Mouse (Mus musculus) cortical plate, adult 2 months (tissue): Measurements from ENCODE around the gene Sufu. TPM values are rescaled to one million over a fixed set of nuclear protein-coding genes. Genes with fewer than 3 reads are reported as not detected.

Source experiments
- H3K27ac ChIP-seq: fragments of 200-500 bp; 2 replicates; pipeline ENCODE4 v1.5.1; 2012; ENCODE audit warnings: low read length, control low read depth, inconsistent platforms; ENCODE audit not compliant: insufficient read depth
- H3K4me1 ChIP-seq: fragments of 200-500 bp; 2 replicates; pipeline ENCODE4 v1.6.1; 2011; ENCODE audit warnings: low read length; ENCODE audit not compliant: control insufficient read depth, insufficient read depth
- H3K4me3 ChIP-seq: fragments of 200-500 bp; 2 replicates; pipeline ENCODE4 v1.5.1; 2011; ENCODE audit warnings: mild to moderate bottlenecking, low read length, control low read depth; ENCODE audit not compliant: insufficient read depth
- CTCF ChIP-seq: fragments of 200-500 bp; IDR thresholded peaks from 2 replicates; pipeline ENCODE4 v1.5.1; 2011; ENCODE audit warnings: mild to moderate bottlenecking, control low read depth, low read length; ENCODE audit not compliant: insufficient read depth; ENCODE audit errors: extremely low read depth
- POLR2A ChIP-seq: fragments of 200-500 bp; IDR thresholded peaks from 2 replicates; pipeline ENCODE4 v1.6.1; 2011; ENCODE audit warnings: mild to moderate bottlenecking, low read length, control low read depth; ENCODE audit not compliant: insufficient read depth; ENCODE audit errors: extremely low read depth
- polyA plus RNA-seq: library from polyadenylated mRNA; depleted of rRNA; stranded (reverse); fragments of >200 nt; gene quantifications from 2 replicates; pipeline ENCODE4 v1.2.3, GENCODE M21; 2012

Sufu gene
- polyA plus RNA-seq, 1 experiment: 9.5 TPM

DNA sequence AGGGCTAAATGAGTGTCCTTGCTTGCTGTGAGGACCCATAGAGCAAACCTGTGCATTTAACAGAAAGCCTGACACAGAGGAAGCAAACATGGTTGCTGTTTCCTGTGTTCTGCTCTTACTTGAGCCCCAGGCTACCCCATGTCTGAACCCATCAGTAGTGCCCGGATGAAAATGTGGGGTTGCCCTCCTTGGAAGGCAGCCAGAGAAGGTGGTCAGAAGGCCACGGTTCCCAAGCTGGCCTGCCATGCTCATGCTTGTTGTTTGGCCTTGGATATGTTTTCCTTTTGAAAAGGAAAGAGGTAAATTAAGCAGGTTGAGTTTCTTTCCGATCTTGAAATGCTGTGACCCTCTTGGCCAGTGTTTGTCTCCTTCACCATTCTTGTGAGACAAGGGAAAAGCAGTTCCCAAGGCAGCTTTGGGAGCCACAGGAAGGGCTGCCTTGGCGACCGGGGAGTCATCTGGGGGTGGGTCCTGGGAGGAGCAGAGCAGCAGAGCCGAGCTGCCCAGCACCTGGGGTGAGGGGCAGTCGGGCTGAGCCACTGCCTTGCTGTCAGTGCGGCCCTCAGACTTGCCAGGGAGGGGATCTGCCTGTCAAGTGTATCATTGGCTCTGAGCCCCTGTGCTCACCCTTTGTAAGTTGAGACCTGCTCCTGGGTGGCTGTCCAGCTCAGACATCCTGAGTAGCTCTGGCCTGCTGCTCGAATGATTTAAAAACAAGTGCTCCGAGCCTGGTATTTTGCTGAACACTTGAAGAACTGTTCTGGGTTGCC lies 74.8 kb downstream of the Sufu start:
- TF ChIP-seq POLR2A (no peak), CTCF (no peak)
- H3K4me1 ChIP-seq: peaks cover 6% of the 10 kb centered on the region
- no peak overlapping the region for H3K4me3 ChIP-seq
- peak overlapping the region; percentile 42 for H3K27ac ChIP-seq

DNA sequence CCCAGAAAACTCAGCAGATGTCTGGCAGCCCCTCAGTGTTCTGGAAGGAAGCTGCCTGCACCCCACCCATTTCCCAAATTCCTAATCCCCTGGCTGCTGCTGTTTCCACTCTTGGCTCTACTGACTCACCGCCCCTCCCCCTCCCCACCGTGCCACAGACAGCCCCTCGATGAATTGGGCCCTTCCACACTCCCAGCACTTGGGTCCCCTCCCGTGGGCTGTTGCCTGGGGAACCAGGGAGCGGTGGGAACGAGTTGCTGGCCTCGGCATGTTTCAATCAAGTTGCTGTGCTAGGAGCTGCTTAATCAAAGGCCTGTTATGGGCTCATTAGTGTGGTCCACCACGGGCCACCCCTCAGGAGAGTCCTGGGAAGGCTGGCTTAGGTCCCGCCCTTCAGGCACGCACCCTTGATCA lies 80.7 kb downstream of the Sufu start:
- no peak for TF ChIP-seq POLR2A
- no peak for TF ChIP-seq CTCF
- H3K27ac ChIP-seq: 0 out of 2 replicates have a peak overlapping the region, but pooled peaks have one; percentile 32
- H3K4me3 ChIP-seq: no peak overlapping the region

DNA sequence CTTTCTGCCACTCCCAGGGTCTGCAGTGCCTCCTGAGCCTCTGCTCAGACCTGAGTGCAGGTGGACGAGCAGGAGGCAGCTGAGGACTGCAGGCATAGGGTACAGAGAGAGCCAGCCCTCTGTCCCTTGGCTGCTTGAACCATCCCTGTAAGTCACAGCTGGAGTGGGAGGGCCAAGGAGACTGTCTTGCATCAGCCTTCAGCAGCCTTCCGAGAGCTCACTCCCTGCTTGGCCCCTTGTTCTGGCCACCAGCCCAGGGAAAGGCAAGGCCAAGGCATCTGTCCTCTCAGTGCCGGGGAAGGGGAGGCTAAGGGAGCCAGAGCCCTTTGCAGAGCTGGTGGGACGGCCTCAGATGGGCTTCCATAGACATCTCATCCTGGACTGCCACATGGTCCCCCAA lies 81.5 kb downstream of the Sufu start:
- TF ChIP-seq CTCF (no peak), POLR2A (no peak)
- Histone ChIP-seq H3K4me3 (no peak overlapping the region), H3K27ac (peak overlapping the region; percentile 32; the same call in 1 of the 2 replicates), H3K4me1 (peaks cover 2% of the 10 kb centered on the region; the same call in 1 of the 2 replicates)

More for the DNA sequence above, 80.7 kb downstream of the Sufu start:
- peaks cover 2% of the 10 kb centered on the region; the same call in 1 of the 2 replicates for H3K4me1 ChIP-seq

DNA sequence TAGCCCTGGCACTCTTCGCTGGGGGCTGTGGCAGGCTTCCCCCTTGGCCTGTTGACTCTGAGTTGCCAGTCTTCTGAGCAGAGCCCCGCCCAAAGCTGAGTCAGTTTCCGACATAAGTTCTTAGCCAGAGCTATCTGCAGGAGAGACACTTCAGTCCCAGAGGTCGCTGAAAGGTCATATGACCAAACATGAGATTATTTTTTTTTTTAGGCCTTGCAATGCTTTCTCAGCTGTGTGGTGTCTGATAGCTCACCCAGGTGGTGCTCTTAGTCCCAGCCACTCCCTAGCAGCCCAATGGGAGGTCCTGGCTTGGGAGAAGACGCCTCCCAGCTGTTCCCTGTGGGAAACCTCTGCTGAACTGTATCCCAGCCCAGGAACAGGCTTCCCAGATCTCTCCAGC lies 82.1 kb downstream of the Sufu start:
- Histone ChIP-seq H3K27ac (peak overlapping the region; percentile 32; the same call in 1 of the 2 replicates), H3K4me3 (no peak overlapping the region), H3K4me1 (peaks cover 2% of the 10 kb centered on the region; the same call in 1 of the 2 replicates)
- no peak for TF ChIP-seq CTCF
- no peak for TF ChIP-seq POLR2A

DNA sequence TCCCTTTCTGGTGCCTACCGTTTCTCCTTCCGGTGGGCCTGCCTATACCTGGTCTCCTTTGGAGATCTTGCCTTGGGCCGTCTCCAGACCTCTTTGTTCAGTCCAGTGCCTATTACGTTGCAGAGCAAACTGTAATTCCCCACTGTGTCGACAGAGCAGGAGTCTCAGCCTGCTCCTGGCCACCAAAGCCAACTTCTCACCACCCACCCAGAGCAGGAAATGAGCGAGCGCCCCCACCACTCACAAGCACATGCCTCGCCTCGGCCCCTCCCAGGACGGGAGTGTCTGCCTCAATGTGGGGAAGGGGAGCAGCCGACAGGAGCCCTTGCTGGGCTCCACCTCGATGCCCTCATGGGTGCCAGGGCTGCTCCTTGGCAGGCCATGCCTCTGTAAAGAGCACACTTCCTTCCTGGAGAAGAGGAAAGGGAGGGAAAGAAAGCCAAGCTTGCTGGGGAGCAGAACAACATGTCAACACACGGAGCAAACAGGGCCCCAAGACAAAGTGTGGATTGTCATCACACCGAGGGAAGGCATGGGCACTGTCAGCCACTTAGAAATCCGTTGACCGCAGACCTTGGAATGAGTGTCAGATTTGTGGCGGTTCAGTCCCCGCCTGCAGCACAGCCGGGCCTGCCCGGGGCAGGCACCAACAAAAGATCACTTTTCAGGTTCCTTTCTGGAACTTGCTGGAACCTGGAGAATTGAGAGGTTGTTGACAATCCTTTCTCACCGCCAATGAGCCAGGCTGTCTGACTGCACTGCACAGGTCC lies 82.8 kb downstream of the Sufu start:
- H3K27ac ChIP-seq: no peak overlapping the region
- TF ChIP-seq CTCF (no peak), POLR2A (no peak)
- no peak overlapping the region for H3K4me3 ChIP-seq
- H3K4me1 ChIP-seq: peaks cover 8% of the 10 kb centered on the region; the same call in 1 of the 2 replicates

DNA sequence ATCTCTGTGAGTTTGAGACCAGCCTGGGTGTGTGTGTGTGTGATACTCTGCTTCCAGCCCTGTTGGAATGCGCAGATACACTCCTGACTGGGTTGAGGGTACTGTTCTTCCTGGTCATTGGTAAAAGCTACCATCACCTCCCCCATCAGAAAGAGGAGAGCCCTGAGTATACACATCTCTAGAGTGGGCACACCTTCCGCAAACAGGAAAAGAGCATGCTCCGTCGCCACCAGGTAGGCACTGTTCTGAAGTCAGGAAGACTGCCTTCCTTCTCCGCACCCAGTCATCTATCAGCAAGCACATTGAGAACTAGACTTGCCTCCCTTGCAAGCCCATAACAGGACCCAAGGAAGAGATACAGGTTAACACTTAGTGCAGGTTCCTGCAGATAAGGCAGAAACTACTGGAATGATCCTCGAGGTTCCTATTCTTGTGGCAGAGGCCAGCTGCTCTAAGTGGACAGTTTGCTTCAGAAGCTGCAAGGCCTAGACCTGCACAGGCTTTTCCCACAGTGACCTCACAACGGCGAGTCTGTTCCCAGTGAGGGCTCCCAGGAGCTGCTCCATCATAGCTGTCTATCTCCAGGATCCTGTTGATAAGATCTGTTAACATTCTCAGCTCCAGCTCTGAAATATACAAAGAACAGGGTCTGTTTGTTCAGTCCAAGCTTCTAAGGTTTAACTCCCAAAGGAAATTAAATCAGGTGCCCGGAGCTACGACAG lies 84.1 kb downstream of the Sufu start:
- peaks cover 8% of the 10 kb centered on the region; the same call in 1 of the 2 replicates for H3K4me1 ChIP-seq
- no peak overlapping the region for H3K4me3 ChIP-seq
- TF ChIP-seq POLR2A: no peak
- no peak for TF ChIP-seq CTCF
- no peak overlapping the region for H3K27ac ChIP-seq

DNA sequence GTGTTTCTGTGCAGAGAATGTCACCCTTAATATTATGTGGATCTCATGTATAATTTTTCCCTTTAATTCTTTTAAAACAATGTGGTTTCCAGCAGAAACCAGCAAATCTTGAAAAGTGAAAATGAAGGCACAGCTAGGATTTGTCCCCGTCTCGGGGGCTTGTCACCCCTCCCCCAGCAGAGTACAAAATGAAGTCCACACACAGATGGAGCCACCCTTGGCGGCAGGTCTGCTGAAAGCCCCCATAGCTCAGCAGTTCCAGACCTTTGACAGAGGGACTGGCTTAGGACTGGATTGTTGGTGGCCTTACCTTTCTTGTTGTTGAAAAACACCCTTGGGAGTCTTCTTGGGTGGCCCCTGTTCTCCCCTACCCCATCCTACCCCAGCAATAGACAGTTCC lies 84.7 kb downstream of the Sufu start:
- Histone ChIP-seq H3K27ac (no peak overlapping the region), H3K4me3 (no peak overlapping the region), H3K4me1 (peaks cover 8% of the 10 kb centered on the region; the same call in 1 of the 2 replicates)
- TF ChIP-seq POLR2A (no peak), CTCF (no peak)

DNA sequence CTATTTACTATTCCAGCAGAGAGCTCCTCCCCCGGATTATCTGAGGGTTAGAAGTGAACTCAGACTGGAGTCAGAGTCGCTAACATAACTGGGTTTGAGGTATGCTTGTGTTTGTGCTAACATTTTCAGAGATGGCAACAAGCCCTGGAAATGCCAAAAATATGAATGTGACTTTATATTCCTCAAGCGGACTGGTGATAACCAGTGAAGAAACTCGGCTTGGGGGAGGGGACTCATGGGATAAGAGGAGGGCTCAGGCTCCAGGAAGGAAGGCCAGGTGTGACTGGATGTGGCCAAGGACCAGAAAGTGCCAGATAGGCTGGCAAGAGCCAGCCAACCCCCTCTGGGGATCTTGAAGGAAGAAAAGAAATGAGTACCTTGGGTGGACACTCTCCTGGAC lies 85.1 kb downstream of the Sufu start:
- TF ChIP-seq CTCF (no peak), POLR2A (no peak)
- Histone ChIP-seq H3K27ac (no peak overlapping the region), H3K4me1 (peaks cover 8% of the 10 kb centered on the region; the same call in 1 of the 2 replicates), H3K4me3 (no peak overlapping the region)

DNA sequence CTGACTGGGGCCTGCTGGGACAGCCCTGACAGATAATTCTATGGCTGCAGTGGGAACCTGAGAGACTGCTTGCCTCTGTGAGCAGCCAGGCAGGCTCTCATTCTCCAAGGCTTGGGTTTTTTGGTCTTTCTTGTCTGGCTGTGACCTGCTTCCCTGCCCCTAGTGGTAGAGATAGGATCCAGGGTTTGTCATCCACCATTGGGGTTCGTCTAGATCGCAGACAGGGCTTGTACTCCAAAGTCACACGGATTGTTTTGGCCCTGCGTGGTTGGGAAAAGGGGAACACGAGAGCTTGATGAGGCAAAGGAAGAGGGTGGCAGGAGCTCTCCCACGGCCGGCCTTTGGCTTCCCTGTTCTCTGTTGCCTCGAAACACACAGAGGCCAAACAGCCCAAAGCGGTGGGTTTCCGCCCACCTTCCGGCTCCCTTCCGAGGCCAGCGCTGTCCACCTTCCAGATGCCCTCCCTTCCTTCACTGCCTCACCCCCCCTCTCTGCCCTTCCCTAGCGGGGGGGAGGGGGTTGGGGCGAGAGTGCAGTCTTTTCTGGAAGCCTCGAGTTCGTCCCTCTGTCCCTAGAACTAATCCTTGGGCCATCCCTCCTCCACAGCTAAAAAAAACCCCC lies 86.3 kb downstream of the Sufu start:
- no peak for TF ChIP-seq POLR2A
- peak; percentile 24; the same call in 1 of the 2 replicates for TF ChIP-seq CTCF
- Histone ChIP-seq H3K4me1 (peaks cover 6% of the 10 kb centered on the region; the same call in 1 of the 2 replicates), H3K4me3 (no peak overlapping the region), H3K27ac (no peak overlapping the region)
